In the genomic region with DNA sequence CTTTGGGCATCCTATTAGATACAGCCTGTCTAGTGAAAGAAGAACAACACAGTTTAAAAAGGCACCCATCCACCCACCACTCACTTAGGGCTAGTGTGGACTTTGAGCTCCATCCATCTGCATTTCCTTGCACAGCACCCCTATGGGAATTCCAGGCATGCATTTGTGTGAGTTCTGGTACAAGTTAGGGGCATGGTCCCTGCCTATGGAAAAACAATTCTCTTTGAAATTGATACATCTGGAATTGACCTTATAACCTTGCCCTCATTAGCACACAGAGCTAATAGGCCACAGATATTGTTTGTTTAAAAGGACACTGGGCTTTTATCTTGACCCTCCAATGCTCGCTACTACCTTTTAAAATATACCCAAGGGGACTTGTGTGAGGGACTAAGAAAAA, we compare ENCODE assay signal across 20 mouse cellular contexts. TPM values are rescaled to one million over a fixed set of nuclear protein-coding genes. Genes with fewer than 3 reads are reported as not detected.
DNase-seq lines count a peak whose midpoint lies in the region; ATAC-seq lines count a peak whose summit lies in the region.
"Had no signal": no experiment of that assay in that cellular context is flagged by ENCODE, and none has a peak within 500 bp of the region (broad histone marks: within the 10 kb centered on the region; RNA-seq: fewer than 3 reads in every experiment).

No protein-coding gene starts in this region.

- WGBS in embryonic facial prominence, embryonic 11.5 days: 19% methylated on average over 1 of the region's 1 CpGs
- WGBS in limb, embryonic 11.5 days: 7% methylated on average over 1 of the region's 1 CpGs
- 53% methylated on average over 1 of the region's 1 CpGs for WGBS in liver, embryonic 12.5 days (ENCODE audit: insufficient replicate concordance)

- H3K9me3 ChIP-seq in embryonic facial prominence, embryonic 11.5 days (replicated peaks; ENCODE audit: control insufficient read depth, low read length): no peaks in the 10 kb centered on the region
- no peaks in the 10 kb centered on the region for H3K9me3 ChIP-seq in limb, embryonic 11.5 days (ENCODE audit: control insufficient read depth, low read length)
- no peaks in the 10 kb centered on the region for H3K9me3 ChIP-seq in liver, embryonic 12.5 days (replicated peaks)
- H3K9me3 ChIP-seq: forebrain, embryonic 13.5 days; heart, embryonic 13.5 days; hindbrain, embryonic 15.5 days had no signal

- H3K27me3 ChIP-seq in embryonic facial prominence, embryonic 11.5 days (ENCODE audit: control insufficient read depth, insufficient read depth, low read length): no peaks in the 10 kb centered on the region
- no peaks in the 10 kb centered on the region; the same call in 1 of the 2 replicates for H3K27me3 ChIP-seq in limb, embryonic 11.5 days (ENCODE audit: control insufficient read depth, insufficient read depth, low read length)
- H3K27me3 ChIP-seq in liver, embryonic 12.5 days (replicated peaks): no peaks in the 10 kb centered on the region
- H3K27me3 ChIP-seq: CH12.LX; forebrain, embryonic 13.5 days; heart, embryonic 13.5 days; hindbrain, embryonic 15.5 days; Patski had no signal

- H3K4me2 ChIP-seq in embryonic facial prominence, embryonic 11.5 days (ENCODE audit: low read depth, low read length): no peak overlapping the region
- no peak overlapping the region; the same call in 1 of the 2 replicates for H3K4me2 ChIP-seq in limb, embryonic 11.5 days (ENCODE audit: low read depth, severe bottlenecking)
- H3K4me2 ChIP-seq in liver, embryonic 12.5 days: no peak overlapping the region
- H3K4me2 ChIP-seq: forebrain, embryonic 13.5 days; heart, embryonic 13.5 days; hindbrain, embryonic 15.5 days had no signal

- H3K4me1 ChIP-seq in embryonic facial prominence, embryonic 11.5 days (ENCODE audit: control insufficient read depth, insufficient read depth, low read length): no peaks in the 10 kb centered on the region
- H3K4me1 ChIP-seq in limb, embryonic 11.5 days (ENCODE audit: control insufficient read depth, insufficient read depth, low read length): peaks cover 45% of the 10 kb centered on the region
- no peaks in the 10 kb centered on the region for H3K4me1 ChIP-seq in liver, embryonic 12.5 days

- H3K27ac ChIP-seq in embryonic facial prominence, embryonic 11.5 days (replicated peaks; ENCODE audit: low read depth, low read length): no peak overlapping the region; the same call in 1 of the 2 replicates
- H3K27ac ChIP-seq in limb, embryonic 11.5 days (replicated peaks; ENCODE audit: low read depth, low read length): 0 out of 2 replicates have a peak overlapping the region, but pooled peaks have one; percentile 33
- no peak overlapping the region for H3K27ac ChIP-seq in liver, embryonic 12.5 days
- H3K27ac ChIP-seq: forebrain, embryonic 13.5 days; heart, embryonic 13.5 days; hindbrain, embryonic 15.5 days had no signal

- H3K9ac ChIP-seq in embryonic facial prominence, embryonic 11.5 days (replicated peaks; ENCODE audit: low read length): no peak overlapping the region
- H3K9ac ChIP-seq in limb, embryonic 11.5 days (ENCODE audit: low read length): no peak overlapping the region
- no peak overlapping the region for H3K9ac ChIP-seq in liver, embryonic 12.5 days
- H3K9ac ChIP-seq: forebrain, embryonic 13.5 days; forebrain, postnatal 0 days; heart, embryonic 13.5 days; hindbrain, embryonic 15.5 days had no signal

- no peak for ATAC-seq in embryonic facial prominence, embryonic 11.5 days (replicated peaks; ENCODE audit: insufficient number of reproducible peaks, low FRiP score, low TSS enrichment, low read depth)
- ATAC-seq in limb, embryonic 11.5 days (ENCODE audit: insufficient number of reproducible peaks, low FRiP score, low TSS enrichment, low read depth): peak; percentile 72; the same call in 1 of the 2 replicates
- ATAC-seq in activated CD4-positive, CD25-positive, alpha-beta regulatory T cell, adult 4 months: no peak
- no peak for ATAC-seq in liver, embryonic 12.5 days
- ATAC-seq: forebrain, embryonic 13.5 days; forebrain, postnatal 0 days; Patski had no signal

- peak; percentile 60 for DNase-seq in embryo, embryonic 10.5 days (ENCODE audit: low spot score)
- DNase-seq in embryonic facial prominence, embryonic 11.5 days (ENCODE audit: low spot score): peak; percentile 63
- peak; percentile 48 for DNase-seq in limb, embryonic 11.5 days (ENCODE audit: low spot score)
- DNase-seq in kidney, postnatal 36 days: no peak
- DNase-seq in urinary bladder, postnatal 36 days (ENCODE audit: low spot score in 2 of 2): no peak
- DNase-seq: adrenal gland, adult 2 months; adrenal gland, postnatal 36 days; cerebellum, adult 8-10 months; cerebellum, postnatal 14 days; forebrain, postnatal 0 days; gastrocnemius, postnatal 36 days; heart, adult 11 months; heart, postnatal 36 days had no signal

- no peaks in the 10 kb centered on the region for H3K36me3 ChIP-seq in embryonic facial prominence, embryonic 11.5 days (replicated peaks; ENCODE audit: control insufficient read depth, insufficient read depth, low read depth, low read length)
- no peaks in the 10 kb centered on the region for H3K36me3 ChIP-seq in limb, embryonic 11.5 days (ENCODE audit: control insufficient read depth, insufficient read depth, low read length)
- H3K36me3 ChIP-seq in liver, embryonic 12.5 days: no peaks in the 10 kb centered on the region
- H3K36me3 ChIP-seq: hindbrain, embryonic 15.5 days had no signal

- no peak overlapping the region for H3K4me3 ChIP-seq in embryonic facial prominence, embryonic 11.5 days (ENCODE audit: low read depth, low read length)
- no peak overlapping the region for H3K4me3 ChIP-seq in limb, embryonic 11.5 days (ENCODE audit: low read depth, low read length)
- no peak overlapping the region for H3K4me3 ChIP-seq in liver, embryonic 12.5 days
- H3K4me3 ChIP-seq: forebrain, embryonic 13.5 days; heart, embryonic 13.5 days; hindbrain, embryonic 15.5 days had no signal

RNA-seq across cellular contexts. Expression of gene Igf1, which starts 11.6 kb away (rescaled TPM):
- 66.3 and 67.8 TPM in 2 replicates for polyA plus RNA-seq in embryonic facial prominence, embryonic 11.5 days (2014; fragmentation: Nextera tagmentation; extraction: Ambion mirVana)
- polyA plus RNA-seq in limb, embryonic 11.5 days (2014; fragmentation: Nextera tagmentation; extraction: Ambion mirVana): 51.4 and 61.7 TPM in 2 replicates
- under 1 TPM; 0.12 to 0.18 TPM for polyA plus RNA-seq in activated CD4-positive, CD25-positive, alpha-beta regulatory T cell, adult 4 months (2017; shearing (Covaris generic))
- polyA plus RNA-seq in liver, embryonic 12.5 days (2016; fragmentation: Nextera tagmentation; extraction: Ambion mirVana): 11.2 and 11.5 TPM in 2 replicates

Comparison
In these comparisons a context has a peak if more than half of its experiments do, and no peak if none do; other contexts are left out.
1. DNase-seq: peak in embryo, embryonic 10.5 days (single experiment), embryonic facial prominence, embryonic 11.5 days (single experiment) and limb, embryonic 11.5 days (single experiment); none in kidney, postnatal 36 days (0 of 2) and urinary bladder, postnatal 36 days (0 of 2).
2. RNA of gene Igf1, which starts 11.6 kb away (polyA plus RNA-seq): 66.3 to 67.8 TPM in embryonic facial prominence, embryonic 11.5 days, 51.4 to 61.7 TPM in limb, embryonic 11.5 days and 11.2 to 11.5 TPM in liver, embryonic 12.5 days; 0.12 to 0.18 TPM in activated CD4-positive, CD25-positive, alpha-beta regulatory T cell, adult 4 months; every median in the first group is over 10 times any median in the second.